Mouse (Mus musculus) ovary, postnatal 10 days (tissue): ENCODE data around the gene 1190002N15Rik.

ENCODE experiments used
- DNase-seq: peaks from one replicate; pipeline ENCODE4 v3.0.0; 2022; ENCODE audit warnings: low spot score

1190002N15Rik gene

GRCm38 (mm10) chr9:94537970-94538822 is at the start of gene 1190002N15Rik:
Gene 1190002N15Rik (minus strand): TSS chr9:94538081.
- DNase-seq, result peak; percentile 90

- DNase-seq, result no peak
Measured at GRCm38 (mm10) chr9:94582309-94582708, 44.4 kb upstream of the 1190002N15Rik start.

GRCm38 (mm10) chr9:94581661-94582060 is 43.8 kb upstream of the 1190002N15Rik start:
- DNase-seq, result no peak

- DNase-seq, result no peak
Measured at GRCm38 (mm10) chr9:94580071-94580737, 42.3 kb upstream of the 1190002N15Rik start.

DNA sequence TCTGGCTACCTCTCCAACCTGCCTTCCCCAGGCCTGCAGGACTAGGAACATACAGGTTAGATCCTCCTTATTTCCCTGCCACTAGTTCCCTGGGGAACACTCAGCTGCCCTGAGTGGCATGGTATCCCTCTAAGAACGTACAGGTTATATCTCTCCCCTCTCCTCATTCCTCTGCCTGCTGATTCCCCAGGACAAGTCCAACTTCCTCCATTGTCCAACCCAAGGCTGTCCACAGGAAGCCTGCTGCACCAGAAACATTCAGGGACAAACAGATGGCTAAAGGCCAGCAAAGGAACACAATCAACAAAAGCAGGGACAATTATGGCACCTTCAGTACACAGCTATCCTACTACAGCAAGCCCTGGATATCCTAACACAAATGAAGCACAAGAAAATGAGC is 33.9 kb upstream of the 1190002N15Rik start:
- DNase-seq, result no peak

- DNase-seq, result no peak
Measured at GRCm38 (mm10) chr9:94568386-94568785, 30.5 kb upstream of the 1190002N15Rik start.

DNA sequence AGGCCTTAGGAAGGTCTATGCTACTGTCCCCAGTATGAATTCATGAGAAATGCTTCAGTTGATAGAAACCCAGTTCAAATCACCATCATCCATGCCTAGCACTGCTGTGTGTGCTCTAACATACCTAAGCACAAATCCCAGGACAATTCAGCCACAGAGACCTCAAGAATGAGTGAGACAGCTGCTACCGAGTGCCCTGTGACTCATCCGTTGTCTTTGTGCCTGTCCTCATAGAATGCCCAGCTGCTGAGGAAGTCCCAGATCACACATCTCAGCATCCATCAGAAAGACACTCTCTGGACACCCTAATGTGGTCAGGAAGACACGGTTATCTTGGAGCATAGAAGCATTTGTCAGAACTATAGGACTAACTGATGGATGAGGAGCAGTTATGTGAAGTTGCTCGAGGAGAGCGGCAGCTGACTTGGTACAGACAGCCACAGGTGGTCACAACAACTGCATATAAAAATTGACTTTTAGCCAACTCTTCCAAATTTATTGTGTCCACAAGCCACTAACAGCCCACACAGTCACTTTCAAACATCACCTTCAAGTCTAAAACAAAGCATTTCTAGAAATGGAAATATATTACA is 29.9 kb upstream of the 1190002N15Rik start:
- DNase-seq, result no peak

GRCm38 (mm10) chr9:94556776-94557514 is 19.1 kb upstream of the 1190002N15Rik start:
- DNase-seq, result no peak

DNA sequence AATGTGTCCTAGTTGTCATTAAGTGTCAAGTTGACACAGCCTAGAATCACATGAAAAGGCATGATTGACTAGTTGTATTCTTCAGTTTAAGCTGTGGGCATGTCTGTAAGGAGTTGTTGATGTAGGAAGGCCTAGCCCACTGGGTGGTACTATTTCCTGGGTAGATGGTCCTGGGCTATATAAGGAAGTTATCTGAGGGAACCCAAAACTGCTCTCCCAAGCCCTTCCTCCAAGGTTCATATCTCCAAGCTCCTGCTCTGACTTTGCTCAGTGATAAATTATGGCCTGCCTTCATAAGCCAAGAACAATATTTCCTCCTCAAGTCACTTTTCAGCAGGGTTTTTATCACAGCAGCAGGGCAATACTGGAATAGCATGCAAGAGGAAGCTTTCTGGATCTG is 18.4 kb upstream of the 1190002N15Rik start:
- DNase-seq, result no peak

DNA sequence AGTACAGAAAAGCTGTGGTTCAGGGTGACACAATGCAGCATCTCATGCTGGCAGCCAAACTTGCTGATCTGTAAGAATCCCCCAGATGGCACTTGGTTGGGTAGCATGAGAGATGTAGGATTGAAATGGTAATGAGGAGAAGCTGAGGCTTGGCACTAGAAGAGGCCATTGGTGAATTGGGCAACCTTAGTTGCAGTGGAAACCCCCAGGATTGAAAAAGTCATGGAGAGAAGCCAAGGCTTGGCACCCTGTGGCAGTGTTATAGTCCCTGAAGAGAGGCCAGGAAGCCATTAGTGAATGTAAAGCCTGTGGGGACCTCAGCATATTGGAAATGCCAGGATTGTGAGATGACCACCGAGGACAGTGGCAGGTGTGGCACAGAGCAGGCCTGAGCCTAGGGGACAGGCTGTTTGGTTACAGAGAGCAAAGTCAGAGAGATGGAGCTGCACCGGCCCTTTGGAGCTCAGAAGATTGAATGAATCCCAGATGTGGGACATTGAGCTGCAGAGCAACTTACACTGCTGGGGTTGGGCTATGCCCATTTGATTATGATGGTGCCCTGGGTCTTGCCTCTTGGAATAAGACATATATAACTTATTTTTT is 12.7 kb upstream of the 1190002N15Rik start:
- DNase-seq, result no peak

DNA sequence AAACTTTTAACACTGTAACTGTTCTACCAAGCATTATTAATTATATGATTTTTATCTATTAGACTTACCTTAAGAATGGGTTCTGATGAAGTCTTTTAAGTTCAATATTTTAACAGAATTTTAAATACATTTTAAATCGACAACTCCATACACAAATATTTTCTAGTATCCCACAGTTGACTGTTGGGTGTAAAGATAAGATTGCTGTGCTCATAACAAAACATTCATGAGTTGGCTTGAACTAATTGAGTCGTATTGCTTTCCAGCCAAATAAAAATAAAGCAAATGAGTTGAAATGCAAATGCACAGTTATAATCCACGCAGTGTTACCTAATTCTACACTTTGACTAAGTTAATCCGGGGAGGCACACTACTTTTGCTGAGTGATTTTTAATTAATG is 6.0 kb upstream of the 1190002N15Rik start:
- DNase-seq, result no peak

GRCm38 (mm10) chr9:94540343-94541095 is 2.6 kb upstream of the 1190002N15Rik start:
- no peak for DNase-seq

- DNase-seq, result no peak
Measured at GRCm38 (mm10) chr9:94539346-94539865, 1.5 kb upstream of the 1190002N15Rik start.

GRCm38 (mm10) chr9:94538823-94539143 is 902 bp upstream of the 1190002N15Rik start:
- no peak for DNase-seq

- DNase-seq, result peak; percentile 63
Measured at GRCm38 (mm10) chr9:94537051-94537917, 597 bp downstream of the 1190002N15Rik start.

GRCm38 (mm10) chr9:94536261-94536905 is 1.5 kb downstream of the 1190002N15Rik start:
- no peak for DNase-seq

GRCm38 (mm10) chr9:94534795-94535194 is 3.1 kb downstream of the 1190002N15Rik start:
- no peak for DNase-seq

GRCm38 (mm10) chr9:94534226-94534625 is 3.7 kb downstream of the 1190002N15Rik start:
- no peak for DNase-seq

DNA sequence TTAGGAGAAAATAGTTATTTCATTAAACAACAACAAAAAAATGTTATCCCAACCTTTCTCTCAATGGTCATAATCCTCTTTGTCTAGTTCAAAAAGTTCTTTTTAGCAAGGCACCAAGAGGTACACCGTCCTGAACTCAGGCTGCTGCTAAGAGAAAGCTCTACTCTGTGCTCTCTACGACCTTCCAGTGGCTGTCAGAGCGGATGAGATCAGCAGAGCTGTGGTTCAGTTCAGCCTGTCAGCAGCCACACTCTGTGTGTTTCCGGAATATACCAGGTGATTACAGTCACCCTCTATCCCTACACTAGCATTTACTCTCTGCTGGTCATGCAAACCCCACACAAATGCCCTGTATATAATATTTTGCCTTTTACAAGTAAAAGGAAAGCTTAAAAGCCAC is 4.2 kb downstream of the 1190002N15Rik start:
- no peak for DNase-seq
